Mouse (Mus musculus) liver, adult (tissue): Measurements from ENCODE around the gene Csdc2.

ENCODE experiments used
- GATA4 ChIP-seq: IDR thresholded peaks from 2 replicates; pipeline ENCODE4 v1.6.1; 2014; ENCODE audit warnings: mild to moderate bottlenecking, low read length; ENCODE audit not compliant: insufficient replicate concordance

Csdc2 gene

DNA sequence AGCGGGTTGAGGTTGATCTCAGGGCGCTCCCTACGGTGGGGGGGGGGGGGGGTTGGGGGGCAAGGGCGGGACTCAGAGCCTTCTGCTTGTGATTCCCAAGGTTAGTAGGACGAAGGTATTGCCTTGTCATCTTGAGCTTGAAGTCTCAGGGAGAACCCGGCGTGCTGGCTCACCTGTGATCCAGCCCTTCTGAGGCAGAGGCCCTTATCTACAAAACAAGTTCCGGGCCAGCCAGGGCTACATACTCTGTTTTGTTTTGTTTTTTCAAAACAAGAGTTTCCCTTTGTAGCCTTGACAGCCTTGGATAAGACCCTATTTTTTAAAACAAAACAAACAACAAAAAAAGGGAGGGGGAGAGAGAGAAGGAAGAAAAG, 24.5 kb downstream of the Csdc2 start:
- no peak for TF ChIP-seq GATA4

DNA sequence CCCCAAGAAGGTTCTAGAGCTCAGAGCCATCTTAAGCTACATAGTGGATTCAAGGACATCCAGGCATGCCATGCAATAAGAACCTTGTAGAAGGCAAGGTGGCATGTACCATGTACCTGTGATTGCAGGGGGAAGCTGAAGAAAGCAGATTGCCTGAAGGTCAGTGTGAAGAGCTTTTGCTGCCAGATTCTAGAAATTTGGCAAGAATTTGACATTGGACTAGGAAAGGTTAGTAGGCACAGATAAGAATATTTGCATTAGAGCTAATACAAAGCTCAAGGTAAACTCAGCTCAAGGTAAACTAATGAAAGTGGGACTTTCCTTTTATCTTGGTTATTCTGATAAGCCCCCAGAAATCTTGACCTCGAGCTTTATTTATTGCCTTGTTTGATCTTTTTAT, 27.7 kb downstream of the Csdc2 start:
- TF ChIP-seq GATA4, result peak; percentile 89

DNA sequence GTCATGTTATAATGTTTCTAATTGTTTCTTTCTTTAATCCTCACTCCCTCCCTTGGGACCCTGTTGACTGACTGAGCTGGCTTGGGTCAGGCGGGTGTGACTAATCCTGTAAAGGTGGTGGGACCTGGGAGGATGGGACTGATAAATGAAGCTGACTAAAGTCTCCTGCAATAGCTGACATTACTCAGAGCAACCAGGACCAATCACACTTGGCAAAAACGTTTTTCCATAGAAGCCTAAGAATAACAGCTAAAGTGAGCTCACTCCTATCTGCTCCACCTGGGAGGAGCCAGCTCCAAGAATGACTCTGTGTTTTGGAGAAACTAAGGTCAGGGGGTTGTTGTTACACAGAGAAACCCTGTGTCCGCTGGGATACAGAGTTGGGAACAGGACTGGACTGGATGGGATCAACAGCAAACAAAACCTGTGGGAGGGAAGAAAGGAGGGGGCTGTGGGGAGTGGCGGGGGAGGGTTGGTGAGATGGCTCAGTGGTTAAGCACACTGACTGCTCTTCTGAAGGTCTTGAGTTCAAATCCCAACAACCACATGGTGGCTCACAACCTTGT, 28.5 kb downstream of the Csdc2 start:
- no peak for TF ChIP-seq GATA4

DNA sequence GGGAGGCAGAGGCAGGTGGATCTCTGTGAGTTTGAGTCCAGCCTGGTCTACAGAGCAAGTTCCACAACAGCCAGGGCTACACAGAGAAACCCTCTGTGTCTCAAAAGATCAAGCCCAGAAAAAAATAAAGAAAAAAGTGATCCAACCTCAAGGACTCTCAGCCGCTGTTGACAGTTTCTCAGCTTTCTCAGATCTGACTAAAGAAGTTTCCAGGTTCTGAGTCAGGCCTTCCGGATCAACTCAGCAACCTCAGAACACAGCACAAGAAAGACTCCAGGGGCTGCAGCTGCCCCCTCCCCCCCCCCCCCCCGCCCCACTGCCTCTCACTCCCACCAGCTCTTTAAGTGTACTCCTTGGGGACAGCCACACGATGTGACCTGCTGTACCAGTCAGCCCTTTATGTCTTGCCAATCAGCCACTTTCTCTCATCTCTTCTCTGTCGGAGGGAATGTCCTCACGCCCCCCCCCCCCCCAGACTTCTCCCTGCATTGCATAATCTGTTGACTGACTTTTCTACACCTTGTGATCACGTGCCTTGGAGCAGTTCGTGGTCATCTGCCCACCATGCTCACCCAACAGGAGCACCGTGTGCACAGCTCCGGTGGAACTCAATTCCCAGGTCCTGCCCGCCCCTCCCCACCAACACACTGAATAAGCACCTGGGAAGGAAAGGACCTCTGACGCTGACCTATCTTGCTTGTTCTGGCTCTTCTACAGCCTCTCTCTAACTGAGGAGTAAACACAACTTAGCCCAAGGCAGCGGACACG, 29.7 kb downstream of the Csdc2 start:
- no peak for TF ChIP-seq GATA4

GRCm38 (mm10) chr15:81967821-81968220, 31.3 kb downstream of the Csdc2 start:
- TF ChIP-seq GATA4, result no peak

DNA sequence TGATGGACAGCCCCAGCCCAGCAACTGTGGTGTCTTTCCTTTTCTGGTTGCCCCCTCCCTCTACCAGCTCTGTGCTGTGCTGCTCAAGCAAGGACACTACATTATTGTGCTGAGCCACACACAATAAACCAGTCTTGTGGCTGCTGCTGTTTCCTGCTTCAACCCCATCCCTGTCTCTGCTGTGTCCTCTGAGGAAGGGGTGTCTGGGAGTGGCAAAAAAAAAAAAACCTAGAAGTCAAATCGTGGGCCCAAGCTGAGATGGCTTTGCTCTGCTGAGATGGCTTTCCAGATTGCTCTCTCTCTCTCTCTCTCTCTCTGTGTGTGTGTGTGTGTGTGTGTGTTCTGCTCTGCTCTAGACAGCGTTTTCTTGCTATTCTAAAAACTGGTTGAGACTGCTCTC, 31.9 kb downstream of the Csdc2 start:
- no peak for TF ChIP-seq GATA4

GRCm38 (mm10) chr15:81969173-81969572, 32.6 kb downstream of the Csdc2 start:
- TF ChIP-seq GATA4, result no peak

- no peak for TF ChIP-seq GATA4
Observed at GRCm38 (mm10) chr15:81980321-81980720, 43.8 kb downstream of the Csdc2 start, which contains the start of gene 1700029P11Rik. TSS of gene 1700029P11Rik (plus strand) at chr15:81980540.

GRCm38 (mm10) chr15:81982173-81982572, 45.6 kb downstream of the Csdc2 start:
- TF ChIP-seq GATA4, result no peak

DNA sequence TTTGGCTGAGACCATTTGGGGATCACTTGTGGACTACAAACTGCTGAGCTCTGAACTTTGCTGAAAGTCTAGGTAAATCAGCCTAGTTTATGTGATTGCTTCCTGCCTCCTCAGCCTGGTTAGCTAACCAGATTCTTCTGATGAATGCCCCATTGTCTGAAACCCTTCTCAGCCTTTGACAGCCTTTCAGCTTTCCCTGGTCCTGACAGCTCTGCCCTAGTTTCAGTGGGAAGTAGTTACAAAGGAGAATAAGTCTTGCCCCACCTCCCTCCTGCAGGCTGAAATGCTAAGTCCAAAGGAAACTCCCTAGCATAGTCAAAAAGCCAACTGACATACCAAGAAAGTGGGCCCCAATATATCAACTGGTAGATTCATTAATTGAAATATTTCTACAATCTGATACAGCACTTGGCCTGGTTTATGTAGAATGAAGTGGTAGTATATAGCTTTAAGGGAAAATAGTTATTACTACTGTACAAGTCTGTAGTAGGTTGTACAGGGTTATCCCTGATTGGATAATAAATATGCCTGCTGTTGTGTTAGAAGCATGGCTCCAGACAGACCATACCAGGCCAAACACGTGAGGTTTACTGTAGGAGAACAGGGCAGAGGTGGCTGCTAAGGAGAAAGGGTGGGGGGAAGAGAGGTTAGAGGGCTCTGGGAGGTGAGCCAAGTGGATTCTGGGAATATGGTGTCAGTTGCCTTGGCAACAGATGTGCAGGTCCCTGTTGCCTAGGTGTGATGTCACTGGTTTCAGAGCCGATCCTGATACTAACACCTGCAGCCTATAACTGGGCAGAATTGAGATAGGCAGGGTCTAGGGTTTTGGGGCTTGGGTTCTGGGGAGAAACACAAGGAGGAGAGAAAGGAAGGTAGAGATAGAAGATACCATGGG, 49.0 kb downstream of the Csdc2 start:
- no peak for TF ChIP-seq GATA4

GRCm38 (mm10) chr15:81987646-81988045, 51.1 kb downstream of the Csdc2 start, which contains the start of gene Xrcc6:
TSS of gene Xrcc6 (plus strand) at chr15:81987835.
- no peak for TF ChIP-seq GATA4

DNA sequence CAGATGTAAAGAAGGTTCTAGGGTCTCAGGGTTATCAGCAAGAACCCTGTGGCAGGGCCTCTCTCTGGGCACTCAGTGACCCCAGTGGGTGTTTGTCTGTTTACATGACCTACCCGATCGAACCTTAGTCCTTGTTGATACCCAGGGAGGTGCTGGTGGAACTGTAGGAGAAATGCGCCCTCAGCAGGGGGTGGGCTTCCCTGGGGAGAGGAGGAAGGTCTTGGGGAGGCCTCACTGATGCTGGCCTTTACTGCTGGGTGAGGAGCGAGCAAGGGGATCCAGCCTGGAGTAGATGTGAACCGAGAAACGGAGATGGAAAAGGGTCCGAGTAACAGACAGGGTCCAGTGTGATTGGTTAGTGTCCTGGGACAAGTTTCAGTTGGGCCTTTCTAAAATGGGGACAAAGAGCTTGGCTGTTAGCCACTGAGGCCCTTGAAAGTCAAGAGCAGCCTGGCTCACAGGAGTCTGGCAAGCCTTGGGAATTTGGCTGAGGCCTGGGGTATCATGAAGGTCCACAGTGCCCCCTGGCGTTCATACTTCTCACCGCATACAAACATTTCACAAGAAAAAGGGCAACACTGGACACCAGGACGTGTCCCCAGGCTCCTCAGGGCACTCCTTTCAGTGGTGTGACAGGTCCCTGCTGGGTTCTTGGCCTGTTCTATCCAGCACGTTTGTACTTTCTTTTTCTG, 53.0 kb downstream of the Csdc2 start:
- no peak for TF ChIP-seq GATA4

DNA sequence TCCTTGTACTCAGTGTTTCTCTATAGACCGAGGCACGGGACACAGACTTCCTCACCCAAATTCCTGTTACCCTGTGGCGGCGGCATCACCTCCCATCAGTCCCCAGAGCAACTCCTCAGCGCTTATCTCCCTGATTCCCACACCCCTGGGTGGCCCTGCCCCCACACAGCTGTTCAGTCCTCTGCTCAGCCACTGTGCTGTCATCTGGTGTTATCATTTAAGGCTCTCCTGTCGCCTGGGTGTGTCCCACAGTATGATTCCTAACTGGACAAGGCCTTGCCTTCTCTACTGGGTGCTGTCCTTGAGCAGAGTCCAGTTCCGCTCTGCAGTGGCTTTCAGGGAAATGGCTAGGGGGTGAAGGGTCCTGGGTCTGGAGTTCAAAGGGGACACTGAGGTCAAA, 54.0 kb downstream of the Csdc2 start:
- no peak for TF ChIP-seq GATA4

DNA sequence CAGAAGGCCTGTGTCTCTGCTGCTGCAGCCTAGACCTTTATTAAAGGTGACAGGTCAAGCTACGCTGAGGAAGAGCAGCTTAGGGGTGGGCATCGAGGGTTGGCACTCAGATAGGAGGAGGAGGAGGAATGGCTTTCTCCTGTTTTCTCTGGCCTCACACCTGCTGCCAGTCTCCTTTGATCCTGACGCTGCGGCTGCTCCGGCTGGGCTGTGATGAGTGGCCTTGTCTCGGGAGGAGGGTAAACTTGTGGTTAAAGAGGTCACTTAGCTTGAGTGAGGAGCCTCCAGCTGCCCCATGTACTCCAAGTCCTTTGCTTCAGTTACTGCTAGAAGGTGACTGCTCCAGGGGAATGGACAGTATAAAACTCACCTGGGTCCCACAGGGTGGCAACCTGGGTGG, 57.4 kb downstream of the Csdc2 start:
- no peak for TF ChIP-seq GATA4
